Mouse (Mus musculus): ENCODE measurements at regions not wholly inside any gene's neighbourhood (a gene's known extent, or its start where the extent isn't known, plus 50 kb on each side); places are given as distances from the start of the nearest gene placed in this dataset.

- no peak for TF ChIP-seq POLR2A (IDR thresholded peaks at IDR 0.05; ENCODE audit: low read depth, low read length)
- TF ChIP-seq CTCF (IDR thresholded peaks at IDR 0.05; ENCODE audit: extremely low read depth, insufficient read depth, insufficient read length, insufficient replicate concordance) = no peak
Measured at GRCm38 (mm10) chr4:33555231-33555933, 245.3 kb downstream of the Rngtt start.

All from spleen, adult 2 months (tissue).